In genomic region chr3:50002067-50002466, GRCm38 (mm10) we compare ENCODE assay signal across 17 mouse cellular contexts.
"Had no signal": no experiment of that assay in that cellular context is flagged by ENCODE, and none has a peak within 500 bp of the region (broad histone marks: within the 10 kb centered on the region; RNA-seq: fewer than 3 reads in every experiment).

No protein-coding gene starts in this region.

- H3K4me3 ChIP-seq: megakaryocyte, embryonic 14.5 days; midbrain, embryonic 13.5 days; midbrain, embryonic 15.5 days; neural tube, embryonic 13.5 days; neural tube, embryonic 15.5 days; stomach, embryonic 15.5 days had no signal

- H3K27me3 ChIP-seq: megakaryocyte, embryonic 14.5 days; midbrain, embryonic 13.5 days; midbrain, embryonic 15.5 days; neural tube, embryonic 13.5 days; neural tube, embryonic 15.5 days; stomach, embryonic 15.5 days had no signal

- ATAC-seq: midbrain, embryonic 13.5 days; midbrain, embryonic 15.5 days had no signal

- H3K36me3 ChIP-seq: midbrain, embryonic 13.5 days; midbrain, embryonic 15.5 days; neural tube, embryonic 13.5 days; neural tube, embryonic 15.5 days; stomach, embryonic 15.5 days had no signal

- DNase-seq: lung, adult 18-20 months; lung, embryonic 14.5 days; lung, postnatal 10 days; lung, postnatal 4 days; retina, postnatal 1 day; right cerebral cortex, adult 18-20 months; right cerebral cortex, postnatal 25 days; thymus, adult 2 months; thymus, postnatal 25 days; thymus, postnatal 4 days had no signal

- H3K4me2 ChIP-seq: lung, embryonic 14.5 days; midbrain, embryonic 11.5 days; midbrain, embryonic 13.5 days; midbrain, embryonic 15.5 days; neural tube, embryonic 13.5 days; neural tube, embryonic 15.5 days; stomach, embryonic 15.5 days had no signal
